Mouse (Mus musculus) NIH3T3 (cell line): ENCODE results near the gene Stx12.

Experiments
- DNase-seq: peaks from one replicate; pipeline ENCODE4 v3.0.0-alpha.2; 2012; ENCODE audit warnings: low read depth

Gene Stx12

DNA sequence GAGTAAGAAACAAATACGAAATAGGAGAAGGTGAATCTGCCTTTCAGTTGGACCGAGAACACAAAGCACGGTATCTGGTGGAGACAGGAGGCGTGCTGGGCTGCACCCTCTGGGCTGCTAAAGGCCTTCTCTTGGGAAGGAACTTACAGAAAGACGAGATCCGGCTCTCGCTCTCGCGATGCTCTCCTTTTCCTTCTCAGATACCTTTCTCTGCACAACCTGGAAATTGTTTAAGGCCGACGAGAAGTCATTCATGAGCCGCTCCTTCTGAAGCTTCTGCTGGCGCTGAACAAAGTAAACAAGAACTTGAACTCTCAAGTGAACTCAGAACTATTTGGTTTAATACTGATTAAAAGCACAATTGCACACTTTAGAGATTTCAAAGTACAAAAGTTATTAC is 21.3 kb downstream of the Stx12 start:
- no peak for DNase-seq

DNA sequence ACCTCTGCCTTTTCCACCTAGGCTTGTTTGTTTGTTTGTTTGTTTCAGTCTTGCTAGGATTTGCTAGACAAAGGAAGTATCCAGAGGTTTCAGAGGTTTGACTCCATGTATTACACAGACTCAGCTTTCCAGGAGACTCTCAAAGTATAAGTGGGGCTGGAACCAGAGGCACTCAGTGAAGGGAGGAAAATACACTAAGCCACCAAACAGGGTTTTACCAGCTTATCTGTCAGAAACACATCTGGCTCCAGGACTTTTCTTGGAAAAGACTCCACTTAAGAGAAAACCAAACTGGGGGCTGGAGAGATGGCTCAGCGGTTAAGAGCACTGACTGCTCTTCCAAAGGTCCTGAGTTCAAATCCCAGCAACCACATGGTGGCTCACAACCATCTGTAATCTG is 23.4 kb downstream of the Stx12 start:
- no peak for DNase-seq

DNA sequence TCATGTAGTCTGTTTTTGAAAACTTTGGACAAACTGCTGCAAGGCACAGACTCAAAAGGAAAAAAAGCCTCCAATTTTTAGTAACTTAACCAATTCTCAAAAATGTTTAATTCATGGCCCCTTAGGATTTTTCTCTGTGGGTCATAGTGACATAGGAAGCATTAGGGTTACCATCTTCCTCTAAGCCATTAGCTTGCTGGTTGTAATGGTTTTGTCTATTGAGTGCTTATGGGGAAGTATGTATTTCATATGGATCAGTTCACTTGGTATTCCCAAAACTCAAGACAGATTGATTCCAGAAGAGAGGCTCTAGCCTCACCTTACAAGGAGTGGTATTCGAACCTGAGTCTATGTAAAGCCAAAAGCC is 40.6 kb downstream of the Stx12 start:
- DNase-seq: no peak

DNA sequence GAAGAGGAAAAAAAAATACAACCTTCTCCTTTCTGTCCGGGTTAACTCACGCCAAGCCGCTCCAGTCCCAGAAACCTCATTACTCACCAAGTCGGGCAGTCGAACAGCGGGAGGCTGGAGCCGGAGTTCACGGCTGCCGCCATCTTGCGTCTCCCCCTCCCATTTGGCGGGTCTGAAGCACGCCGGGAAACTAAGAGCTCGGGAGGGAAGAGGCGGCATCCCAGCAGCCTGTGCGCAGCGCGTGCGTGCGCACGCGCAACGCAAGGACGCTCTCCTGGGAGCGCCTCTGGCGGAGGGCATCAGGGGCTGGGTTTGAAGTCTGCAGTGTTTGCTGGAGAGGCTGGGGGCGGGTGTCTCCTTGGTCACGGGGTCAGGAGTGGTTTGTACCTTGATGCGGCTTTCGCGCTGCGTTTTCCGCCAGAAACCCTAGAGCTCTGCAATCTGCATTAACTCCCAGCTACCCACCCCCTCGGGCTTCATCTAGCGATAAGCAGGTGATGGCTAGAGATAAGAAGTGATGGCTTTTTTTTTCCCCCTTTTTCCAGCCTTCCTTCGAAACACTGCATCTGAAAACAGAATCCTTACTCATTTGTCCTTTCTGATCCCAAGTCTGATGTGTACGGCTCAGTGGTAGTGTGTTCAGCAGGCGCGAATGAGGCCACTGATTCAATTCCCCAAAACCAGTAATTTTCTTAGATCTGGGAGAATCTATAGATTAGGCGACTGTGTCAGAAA is 41.2 kb downstream of the Stx12 start, which contains the start of gene Ppp1r8:
Gene Ppp1r8, minus strand, starts transcription at position 200 of the 735 bp plus-strand sequence.
- peak; percentile 94 for DNase-seq

DNA sequence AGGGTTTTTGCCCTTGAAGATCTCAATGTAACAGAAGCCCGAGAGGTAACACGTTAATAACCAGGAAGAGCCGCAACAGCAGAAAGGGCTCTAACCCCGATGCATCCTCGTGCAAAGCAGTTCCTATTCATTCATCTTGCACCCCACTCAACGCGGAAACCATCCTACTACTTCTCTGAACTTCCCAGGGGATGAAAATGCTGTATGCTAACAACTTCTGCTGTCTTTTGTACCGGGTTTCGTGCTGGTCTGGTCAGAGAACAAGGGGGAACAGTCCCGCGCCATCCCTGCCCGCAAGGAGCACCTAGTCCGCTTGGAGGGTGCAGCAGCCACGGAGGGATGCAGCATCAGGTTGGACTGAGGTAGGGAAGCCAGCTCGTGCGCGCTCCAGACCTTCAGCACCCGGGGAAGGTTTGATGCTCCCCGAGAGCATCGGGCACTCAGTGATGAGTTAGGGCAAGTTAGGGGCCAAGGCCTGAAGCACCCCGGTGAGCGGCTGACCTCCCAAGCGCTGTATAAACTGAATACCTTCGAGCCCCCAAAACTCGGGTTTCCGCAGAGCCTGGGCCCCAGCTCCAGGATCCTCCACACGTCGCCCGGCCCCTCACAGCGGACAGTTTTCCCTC is 41.9 kb downstream of the Stx12 start:
- peak; percentile 22 for DNase-seq

DNA sequence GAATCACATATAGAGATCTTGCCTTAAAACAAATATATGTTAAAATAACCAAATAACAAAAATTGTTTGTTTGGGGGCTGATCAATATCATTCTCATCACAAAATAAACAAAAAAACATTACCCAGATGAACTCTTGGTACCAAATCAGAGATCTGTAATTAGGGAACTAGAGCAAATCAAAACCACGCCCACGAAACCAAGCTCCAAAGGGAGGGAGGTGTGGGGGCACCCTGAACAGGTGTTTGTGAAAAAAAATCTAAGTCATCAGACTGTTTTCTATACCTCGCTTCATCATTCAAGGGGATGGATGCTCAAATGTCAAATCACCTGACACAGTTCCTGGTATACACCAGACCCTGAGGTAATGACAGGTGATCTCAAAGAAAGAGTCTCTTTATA is 42.8 kb downstream of the Stx12 start:
- DNase-seq: no peak

DNA sequence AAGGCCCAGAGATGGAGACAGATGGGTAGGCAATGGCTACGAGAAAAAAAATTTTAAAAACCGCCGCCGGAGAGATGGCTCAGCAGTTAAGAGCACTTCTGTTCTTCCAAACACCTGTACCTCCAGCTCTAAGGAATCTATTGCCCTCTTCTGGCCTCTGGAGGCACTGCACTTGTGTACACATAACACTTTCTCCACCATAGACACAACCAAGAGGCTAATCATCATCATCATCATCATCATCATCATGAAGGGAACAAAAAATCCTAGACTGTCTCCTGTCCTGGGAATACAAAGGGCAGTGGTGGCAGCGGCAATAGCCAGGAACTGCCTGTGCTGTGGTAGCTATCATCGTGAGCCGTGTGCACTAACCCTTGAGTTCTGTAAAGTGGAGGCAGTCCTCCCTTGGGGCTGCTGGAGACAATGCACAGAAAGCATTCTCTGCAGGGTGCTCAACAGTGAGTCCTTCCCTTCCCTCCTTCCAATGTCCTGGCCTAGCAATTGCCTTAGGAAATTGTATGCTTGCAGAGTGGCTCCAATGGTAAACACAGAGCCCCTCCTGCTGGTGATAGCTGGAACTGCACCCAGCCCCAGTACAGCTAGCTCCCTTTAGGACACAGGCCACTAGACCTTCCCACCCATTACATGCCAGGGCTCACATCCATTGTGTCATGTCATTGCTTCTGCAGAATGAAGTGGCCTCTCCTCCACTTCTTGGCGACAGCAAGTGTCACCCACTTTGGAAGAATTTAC is 60.5 kb downstream of the Stx12 start:
- DNase-seq: peak; percentile 70

DNA sequence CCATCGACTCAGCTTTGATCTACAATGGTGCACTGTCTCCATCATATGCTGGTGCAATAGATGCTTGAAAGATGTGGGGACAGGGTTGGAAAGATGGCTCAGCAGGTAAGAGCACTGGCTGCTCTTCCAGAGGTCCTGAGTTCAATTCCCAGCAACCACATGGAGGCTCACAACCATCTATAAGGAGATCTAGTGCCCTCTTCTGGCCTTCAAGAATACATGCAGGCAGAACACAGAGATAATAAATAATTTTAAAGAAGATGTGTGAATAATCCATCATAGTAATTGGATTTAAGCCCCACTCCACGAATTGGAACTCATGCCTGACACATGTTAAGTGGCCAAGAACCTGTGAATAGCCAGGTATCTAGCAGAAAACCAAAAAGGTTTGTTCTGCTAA is 65.9 kb downstream of the Stx12 start:
- DNase-seq: no peak

DNA sequence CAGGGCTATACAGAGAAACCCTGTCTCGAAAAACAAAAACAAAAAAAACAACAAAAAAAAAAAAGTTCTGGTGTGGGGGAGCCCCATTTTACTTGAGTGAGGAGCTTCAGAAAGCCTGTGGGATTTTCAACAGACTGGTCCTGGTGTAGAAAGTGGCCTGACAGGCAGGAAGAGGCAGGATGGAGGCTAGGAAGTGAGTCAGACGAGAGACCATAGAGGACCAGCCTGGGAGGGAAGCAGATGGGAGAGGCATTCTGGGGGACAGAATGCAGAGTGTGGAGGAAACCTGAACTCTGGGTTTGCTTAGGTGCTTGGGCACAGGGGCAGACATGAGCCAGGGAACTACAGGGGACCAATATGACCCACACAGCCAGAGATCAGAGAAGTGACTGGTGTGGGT is 67.5 kb downstream of the Stx12 start:
- no peak for DNase-seq

DNA sequence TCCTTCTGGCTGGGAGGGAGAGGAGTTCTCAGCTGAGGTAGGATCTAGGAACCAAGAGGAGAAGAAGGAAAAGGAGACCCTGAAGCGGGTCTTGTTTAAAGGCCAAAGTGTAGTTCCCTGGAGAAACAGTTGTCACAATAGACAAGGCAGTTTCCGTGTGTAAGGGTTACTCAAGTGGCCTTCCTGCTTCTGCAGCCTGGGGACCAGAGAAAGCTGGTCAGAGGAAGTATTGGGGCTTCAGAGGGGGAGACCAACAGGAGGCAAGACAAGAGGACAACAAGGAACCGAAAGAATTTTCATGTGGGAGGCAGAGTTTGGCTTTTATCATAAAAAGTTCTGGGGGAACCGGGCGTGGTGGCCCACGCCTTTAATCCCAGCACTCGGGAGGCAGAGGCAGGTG is 67.9 kb downstream of the Stx12 start:
- no peak for DNase-seq

DNA sequence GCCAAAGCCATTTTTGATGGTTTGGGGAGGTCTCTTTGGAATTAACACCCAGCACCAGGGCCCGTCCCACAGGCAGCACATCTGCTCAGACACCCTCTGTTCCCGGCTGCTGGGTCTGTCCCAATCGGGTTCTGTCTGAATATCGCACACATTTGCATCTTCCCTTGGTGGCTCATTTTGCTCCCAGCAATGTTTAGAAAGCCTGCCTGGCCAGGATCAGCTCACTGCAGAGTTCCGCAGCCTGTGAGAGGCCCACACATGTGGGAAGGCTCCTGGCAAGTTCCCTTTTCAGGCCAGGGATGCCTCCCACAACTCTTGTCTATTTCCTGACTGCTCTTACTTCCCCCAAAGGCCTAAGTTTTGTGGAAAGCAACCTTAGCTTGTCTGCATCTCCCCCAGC is 74.7 kb downstream of the Stx12 start:
- DNase-seq: no peak

DNA sequence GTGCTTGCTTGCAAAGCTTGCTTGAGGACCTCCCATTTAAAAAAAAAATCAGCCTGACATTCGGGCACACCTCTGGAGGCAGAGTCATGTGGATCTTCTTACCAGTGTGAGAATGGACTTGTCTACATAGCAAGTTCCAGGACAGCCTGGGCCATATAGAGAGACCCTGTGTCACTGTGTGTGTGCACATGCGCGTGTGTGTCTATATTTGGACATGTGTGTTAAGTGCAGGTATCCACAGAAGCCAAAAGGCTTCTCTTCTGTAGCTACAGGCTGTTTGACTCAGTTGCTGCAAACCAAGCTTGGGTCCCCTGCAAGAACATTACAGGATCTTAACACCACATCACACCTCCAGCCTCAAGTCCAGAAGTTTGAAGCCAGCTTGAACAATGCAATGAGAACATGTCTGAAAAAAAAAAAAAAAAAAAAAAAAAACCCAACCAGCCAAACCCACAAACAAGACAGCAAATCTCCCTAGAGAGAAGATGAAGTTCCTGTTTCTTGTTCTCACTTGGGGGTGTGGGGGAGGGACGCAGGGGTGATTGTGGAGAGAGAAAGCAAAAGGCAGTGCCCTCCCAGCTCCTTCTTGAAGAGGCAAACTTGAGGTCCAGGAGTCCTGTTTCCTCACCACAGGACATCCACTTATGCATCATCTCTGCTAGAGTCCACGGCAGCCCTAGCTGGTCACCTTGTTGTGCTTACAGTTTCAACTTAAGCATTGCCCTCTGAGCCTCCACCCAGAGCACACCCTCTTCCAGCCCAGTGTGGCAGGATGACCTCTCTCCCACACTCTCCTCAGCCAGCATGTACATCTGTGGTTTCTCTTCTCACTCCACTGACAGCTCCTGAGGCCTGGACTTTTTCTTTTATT is 76.3 kb downstream of the Stx12 start:
- DNase-seq: peak; percentile 7

DNA sequence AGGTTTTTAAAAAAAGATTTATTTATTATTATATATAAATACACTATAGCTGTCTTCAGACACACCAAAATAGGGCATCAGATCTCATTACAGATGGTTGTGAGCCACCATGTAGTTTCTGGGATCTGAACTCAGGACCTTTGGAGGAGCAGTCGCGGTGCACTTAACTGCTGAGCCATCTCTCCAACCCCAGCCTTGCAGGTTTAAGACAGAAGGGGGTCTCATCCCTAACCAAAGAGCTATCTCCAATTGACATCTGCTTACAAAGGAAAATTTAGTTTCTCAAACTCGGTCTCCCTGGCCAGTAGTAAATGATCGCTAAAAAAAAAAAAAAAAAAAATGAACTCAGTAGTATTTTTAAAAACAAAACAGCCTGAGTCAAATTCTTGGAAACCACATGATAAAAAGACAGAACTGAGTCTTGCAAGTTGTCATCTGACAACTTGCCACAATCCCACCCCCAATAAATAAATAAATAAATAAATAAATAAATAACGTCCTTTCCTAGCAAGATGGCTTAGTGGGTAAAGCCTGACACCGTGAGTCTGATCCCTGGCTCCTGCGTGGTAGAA is 77.6 kb downstream of the Stx12 start:
- no peak for DNase-seq

DNA sequence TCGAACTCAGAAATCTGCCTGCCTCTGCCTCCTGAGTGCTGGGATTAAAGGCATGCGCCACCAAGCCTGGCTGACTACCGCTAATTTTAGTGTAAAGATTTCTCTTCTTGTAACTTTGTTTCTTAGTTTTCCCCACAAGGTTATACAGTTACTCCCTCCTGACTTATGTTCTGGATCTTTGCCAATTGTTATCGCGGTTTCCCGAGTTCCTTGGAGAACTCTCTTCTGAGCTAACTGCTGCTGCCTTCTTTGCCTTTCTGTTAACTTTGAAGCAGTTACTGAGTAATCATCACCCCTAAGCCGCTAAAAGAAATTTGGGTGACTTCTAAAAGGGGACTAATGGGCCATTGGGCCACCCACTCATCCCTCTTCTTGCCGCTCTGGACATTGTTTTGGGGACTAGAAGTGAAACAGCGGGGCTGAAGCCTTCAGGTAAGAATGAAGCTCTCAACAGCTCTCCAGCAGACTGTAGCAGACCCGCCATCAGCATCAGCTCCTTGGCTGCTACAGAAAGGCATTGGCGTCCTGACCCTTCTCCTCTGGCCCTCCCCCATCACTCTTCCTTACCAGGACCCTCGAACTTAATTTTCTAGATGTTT is 78.6 kb downstream of the Stx12 start:
- peak; percentile 18 for DNase-seq

DNA sequence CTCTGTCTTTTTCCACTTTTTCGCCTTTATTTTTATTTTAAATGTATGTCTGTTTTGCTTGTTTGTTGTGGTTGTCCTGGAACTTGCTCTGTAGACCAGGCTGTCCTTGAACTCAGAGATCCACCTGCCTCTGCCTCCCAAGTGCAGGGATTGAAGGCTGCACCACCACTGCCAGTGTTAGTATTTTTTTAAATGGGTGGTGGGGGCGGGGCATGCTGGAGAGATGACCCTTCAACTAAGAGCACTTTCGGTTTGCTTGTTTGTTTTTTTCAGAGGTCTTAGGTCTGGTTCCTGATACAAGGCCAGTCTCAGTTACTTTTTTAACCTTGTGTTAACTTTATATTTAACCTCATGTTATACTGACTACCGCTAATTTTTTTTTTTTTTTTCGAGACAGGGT is 79.2 kb downstream of the Stx12 start:
- no peak for DNase-seq

DNA sequence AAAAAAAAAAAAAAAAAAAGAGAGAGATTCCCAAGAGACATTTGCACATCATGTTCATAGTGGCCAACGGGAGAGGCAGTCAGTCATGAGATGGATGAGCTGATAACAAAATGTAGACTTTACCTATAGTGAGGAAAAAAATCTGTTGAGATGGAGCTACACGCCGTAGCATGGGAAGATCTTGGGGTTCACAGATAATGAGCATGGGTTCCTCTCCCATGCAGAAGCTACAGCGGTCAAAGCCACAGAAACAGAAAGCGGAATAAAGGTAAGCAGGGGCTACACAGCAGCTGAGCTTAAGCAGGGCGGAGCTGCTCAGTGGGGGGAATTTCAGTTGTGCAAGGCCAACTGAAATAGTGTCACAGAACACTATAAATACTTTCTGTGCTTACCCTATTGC is 80.0 kb downstream of the Stx12 start:
- no peak for DNase-seq

DNA sequence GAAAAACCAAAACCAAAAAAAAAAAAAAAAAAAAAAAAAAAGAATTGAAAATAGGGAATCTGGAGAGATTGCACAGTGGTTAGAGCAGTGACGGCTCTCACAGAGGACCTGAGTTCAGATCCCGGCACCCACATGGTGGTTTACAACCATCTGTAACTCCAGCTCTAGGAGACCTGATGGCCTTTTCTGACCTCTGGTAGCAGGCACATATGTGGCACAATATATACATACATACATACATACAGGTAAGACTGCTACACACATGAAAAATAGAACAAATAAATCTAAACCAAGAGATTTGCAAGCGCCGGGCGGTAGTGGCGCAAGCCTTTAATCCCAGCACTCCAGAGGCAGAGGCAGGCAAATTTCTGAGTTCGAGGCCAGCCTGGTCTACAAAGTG is 80.4 kb downstream of the Stx12 start:
- DNase-seq: no peak
